Mouse (Mus musculus) C2C12 (cell line): ENCODE results near the gene Mfsd4b5. TPM values are rescaled to one million over a fixed set of nuclear protein-coding genes. Genes with fewer than 3 reads are reported as not detected.

Experiments used
- H3K27me3 ChIP-seq: one replicate; pipeline ENCODE4 v1.6.1; 2011; ENCODE audit not compliant: control insufficient read depth, insufficient read depth, insufficient read length
- H3K36me3 ChIP-seq: one replicate; pipeline ENCODE4 v1.6.1; 2011; ENCODE audit not compliant: control insufficient read depth, insufficient read depth
- H3K4me3 ChIP-seq: one replicate; pipeline ENCODE4 v1.5.1; 2011; ENCODE audit warnings: mild to moderate bottlenecking, control low read depth; ENCODE audit not compliant: poor library complexity, insufficient read depth, severe bottlenecking
- H3K79me2 ChIP-seq: one replicate; pipeline ENCODE4 v1.6.1; 2011; ENCODE audit not compliant: control insufficient read depth, insufficient read depth
- H3K79me3 ChIP-seq: one replicate; pipeline ENCODE4 v1.6.1; 2011; ENCODE audit warnings: low read depth, control low read depth
- H3ac ChIP-seq: one replicate; pipeline ENCODE3; 2011; ENCODE audit warnings: low read depth; ENCODE audit not compliant: control insufficient read depth, insufficient read length
- CEBPB ChIP-seq: IDR thresholded peaks from one replicate; pipeline ENCODE4 v1.6.1; 2011; ENCODE audit warnings: low read depth, mild to moderate bottlenecking, control low read depth, moderate library complexity
- CTCF ChIP-seq: IDR thresholded peaks from one replicate; pipeline ENCODE4 v1.5.1; 2011; ENCODE audit not compliant: control insufficient read depth, insufficient read depth, insufficient read length
- FOSL1 ChIP-seq: IDR thresholded peaks from one replicate; pipeline ENCODE4 v1.8.0; 2011; ENCODE audit warnings: mild to moderate bottlenecking, low read length; ENCODE audit not compliant: poor library complexity, insufficient read depth, severe bottlenecking
- MAX ChIP-seq: IDR thresholded peaks from one replicate; pipeline ENCODE4 v1.6.1; 2011; ENCODE audit warnings: mild to moderate bottlenecking, control low read depth
- MYOD1 ChIP-seq: IDR thresholded peaks from one replicate; pipeline ENCODE4 v1.6.1; 2011; ENCODE audit warnings: low read depth; ENCODE audit not compliant: control insufficient read depth, insufficient read length
- MYOG ChIP-seq: IDR thresholded peaks from one replicate; pipeline ENCODE4 v1.6.1; 2011; ENCODE audit not compliant: control insufficient read depth, insufficient read length; ENCODE audit errors: extremely low read depth
- USF1 ChIP-seq: IDR thresholded peaks from one replicate; pipeline ENCODE4 v1.6.1; 2011; ENCODE audit warnings: low read depth, mild to moderate bottlenecking, control low read depth, moderate library complexity
- polyA plus RNA-seq: library from polyadenylated mRNA; unstranded; fragments of >200 nt; fragmentation: generic; extraction: Trizol; gene quantifications from one replicate; pipeline ENCODE4 v1.2.1, GENCODE M21; 2012; ENCODE audit warnings: missing spikeins

The Mfsd4b5 gene
- polyA plus RNA-seq, 1 experiment: 0.01 TPM

DNA sequence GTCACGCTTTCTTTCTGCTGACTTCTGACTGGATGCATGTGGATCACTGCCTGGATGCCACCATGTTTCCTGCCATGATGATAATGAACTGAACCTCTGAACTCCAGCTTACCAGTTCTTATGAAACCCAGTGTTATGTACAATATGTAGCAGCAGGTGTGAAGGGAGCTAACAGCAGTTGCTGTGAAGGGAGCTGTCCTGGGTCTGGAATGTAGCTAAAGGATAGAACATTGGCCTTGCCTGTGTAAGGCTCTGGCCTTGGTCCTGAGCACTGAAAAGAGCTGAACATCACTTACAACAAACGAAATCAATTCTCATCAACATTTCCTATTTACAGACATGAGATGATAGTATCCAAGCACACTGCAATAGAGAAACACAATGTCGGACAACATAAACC, 18.9 kb downstream of the Mfsd4b5 start:
- no peaks in the 10 kb centered on the region for H3K79me2 ChIP-seq
- H3ac ChIP-seq: no peak overlapping the region
- H3K79me3 ChIP-seq: no peaks in the 10 kb centered on the region
- no peak overlapping the region for H3K4me3 ChIP-seq
- TF ChIP-seq MAX: no peak
- TF ChIP-seq CTCF: no peak
- no peak for TF ChIP-seq MYOG
- no peak for TF ChIP-seq MYOD1
- H3K36me3 ChIP-seq: no peaks in the 10 kb centered on the region
- H3K27me3 ChIP-seq: no peaks in the 10 kb centered on the region

DNA sequence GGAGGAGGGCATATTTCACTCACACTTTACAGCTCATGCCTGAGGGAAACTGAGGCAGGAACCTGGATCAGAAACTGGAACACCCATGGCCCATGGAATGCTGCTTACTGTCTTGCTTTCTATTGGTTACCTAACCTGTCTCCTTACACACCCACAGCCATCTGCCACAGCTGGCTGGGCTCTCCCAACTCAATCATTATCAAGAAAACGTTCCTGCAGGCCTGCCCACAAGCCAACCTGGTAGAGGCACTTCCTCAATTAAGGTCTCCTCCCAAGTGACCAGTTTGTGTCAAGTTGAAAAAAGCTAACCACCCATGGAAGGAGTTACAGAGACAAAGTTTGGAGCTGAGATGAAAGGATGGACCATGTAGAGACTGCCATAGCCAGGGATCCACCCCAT, 24.5 kb downstream of the Mfsd4b5 start:
- TF ChIP-seq CTCF (no peak), CEBPB (no peak), USF1 (no peak), FOSL1 (no peak), MAX (no peak), MYOD1 (no peak), MYOG (no peak)
- Histone ChIP-seq H3K79me2 (no peaks in the 10 kb centered on the region), H3K36me3 (no peaks in the 10 kb centered on the region), H3K27me3 (no peaks in the 10 kb centered on the region), H3ac (no peak overlapping the region), H3K79me3 (no peaks in the 10 kb centered on the region), H3K4me3 (no peak overlapping the region)

DNA sequence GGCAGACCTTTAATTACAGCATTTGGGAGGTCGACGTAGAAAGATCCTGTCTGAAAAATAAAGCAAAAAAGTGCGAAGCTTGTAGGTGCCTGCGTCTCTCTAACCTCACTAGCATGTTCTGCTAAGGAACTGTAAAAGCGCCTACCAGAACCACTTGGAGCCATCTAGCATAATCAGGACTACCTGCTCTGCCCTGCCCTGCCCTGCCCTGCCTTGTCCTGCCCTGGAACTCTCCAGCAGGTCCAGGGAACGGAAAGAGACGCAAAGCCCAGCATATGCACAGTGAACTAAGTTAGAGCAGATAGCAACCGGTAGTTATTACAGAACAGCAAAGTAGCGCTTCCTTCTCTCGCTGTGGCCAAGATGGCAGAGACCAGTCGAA, 26.0 kb downstream of the Mfsd4b5 start:
- Histone ChIP-seq H3K36me3 (no peaks in the 10 kb centered on the region), H3K79me3 (no peaks in the 10 kb centered on the region), H3K4me3 (no peak overlapping the region), H3ac (no peak overlapping the region), H3K79me2 (no peaks in the 10 kb centered on the region), H3K27me3 (no peaks in the 10 kb centered on the region)
- TF ChIP-seq CEBPB: no peak
- no peak for TF ChIP-seq FOSL1
- TF ChIP-seq CTCF: no peak
- TF ChIP-seq MYOG: no peak

DNA sequence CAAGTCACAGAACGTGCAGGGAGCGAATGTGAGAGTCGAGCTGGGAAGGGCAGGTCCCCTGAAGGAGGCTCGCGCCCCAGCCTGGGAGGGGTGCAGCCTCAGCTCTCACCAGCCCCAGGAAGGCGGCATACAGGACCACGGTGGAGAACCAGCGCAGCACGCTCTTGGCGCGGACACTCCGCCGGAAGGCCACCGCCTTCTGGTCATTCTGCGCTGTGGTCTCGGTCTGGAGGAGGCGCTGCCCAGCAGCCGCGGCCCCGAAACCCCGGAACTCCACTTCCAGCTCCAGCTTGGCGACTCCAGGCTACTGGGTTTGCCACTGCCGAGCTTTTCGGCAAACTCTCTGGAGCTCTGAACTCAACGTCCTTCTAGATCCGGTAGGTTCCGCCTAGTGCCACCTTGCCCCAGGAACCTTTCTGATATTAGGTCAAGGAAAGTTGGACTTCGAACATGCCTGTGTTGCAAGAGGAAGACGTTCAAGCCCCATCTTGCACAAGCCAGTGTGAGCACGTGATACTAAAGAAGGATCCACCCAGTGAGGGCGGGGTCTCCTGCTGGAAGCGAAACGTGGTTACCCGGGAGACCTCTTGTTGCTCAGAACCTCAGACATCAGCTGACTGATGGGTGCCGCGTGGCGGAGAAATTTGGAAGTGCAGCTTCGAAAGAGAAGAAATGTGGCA, 26.5 kb downstream of the Mfsd4b5 start, which contains the start of gene Mfsd4b3:
TSS of gene Mfsd4b3 (minus strand) at position 393 of the 680 bp plus-strand sequence.
- H3ac ChIP-seq: peak within 1 kb of the TSS; percentile 33
- TF ChIP-seq MAX (no peak), USF1 (peak; percentile 97), MYOG (no peak), CEBPB (peak; percentile 88), FOSL1 (no peak), CTCF (no peak), MYOD1 (no peak)
- no peaks in the 10 kb centered on the region for H3K36me3 ChIP-seq
- peak within 1 kb of the TSS; percentile 26 for H3K4me3 ChIP-seq
- no peaks in the 10 kb centered on the region for H3K79me2 ChIP-seq
- no peaks in the 10 kb centered on the region for H3K79me3 ChIP-seq
- no peaks in the 10 kb centered on the region for H3K27me3 ChIP-seq

DNA sequence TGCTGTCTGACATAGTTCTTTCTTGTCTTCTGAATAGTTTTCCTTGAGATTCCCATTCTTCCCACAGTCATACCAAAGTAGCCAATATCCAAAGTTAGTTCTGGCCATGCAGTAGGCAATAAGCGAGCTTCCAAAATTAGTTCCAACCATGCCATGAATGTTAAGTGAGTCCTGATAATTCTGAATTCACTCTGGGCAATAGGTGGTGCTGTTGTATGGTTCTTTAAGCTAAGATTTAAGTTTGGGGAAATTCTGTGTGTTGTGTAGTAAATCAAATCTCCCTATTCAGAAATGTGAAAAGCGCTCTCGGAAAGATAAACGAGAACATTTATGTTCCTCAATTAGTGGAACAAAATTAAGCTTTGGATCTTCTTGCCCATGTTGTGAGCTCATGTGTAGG, 28.2 kb downstream of the Mfsd4b5 start:
- H3K4me3 ChIP-seq: no peak overlapping the region
- H3K79me3 ChIP-seq: no peaks in the 10 kb centered on the region
- TF ChIP-seq FOSL1: no peak
- no peak for TF ChIP-seq MYOG
- TF ChIP-seq USF1: no peak
- no peak for TF ChIP-seq MAX
- no peaks in the 10 kb centered on the region for H3K27me3 ChIP-seq
- no peak overlapping the region for H3ac ChIP-seq
- H3K79me2 ChIP-seq: no peaks in the 10 kb centered on the region
- H3K36me3 ChIP-seq: no peaks in the 10 kb centered on the region

DNA sequence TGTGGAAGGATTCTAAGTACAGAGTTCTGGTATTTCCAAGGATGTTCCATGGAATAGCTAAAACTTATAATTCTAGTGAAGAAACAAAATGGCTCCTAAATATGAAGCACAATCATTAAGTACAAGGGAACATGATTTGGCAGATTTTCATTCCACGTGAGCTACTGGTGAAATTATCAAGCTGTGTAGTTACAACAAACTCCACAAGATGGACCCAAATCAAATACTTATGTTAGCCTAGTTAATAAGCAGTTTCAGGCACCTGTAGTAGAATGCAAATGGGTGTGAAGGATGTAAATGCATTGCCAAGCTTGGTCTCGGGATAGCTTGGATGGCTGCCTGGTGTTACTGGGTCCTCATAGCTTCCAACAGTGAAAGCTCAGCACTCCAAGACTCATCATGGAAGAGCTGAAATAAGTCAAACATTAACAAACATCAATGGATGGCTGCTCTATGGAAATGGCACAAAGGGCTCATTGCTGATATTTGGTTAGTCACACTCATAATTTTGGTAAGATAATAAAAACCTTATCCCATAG, 30.0 kb downstream of the Mfsd4b5 start:
- no peaks in the 10 kb centered on the region for H3K27me3 ChIP-seq
- no peaks in the 10 kb centered on the region for H3K79me2 ChIP-seq
- no peak overlapping the region for H3K4me3 ChIP-seq
- no peak overlapping the region for H3ac ChIP-seq
- no peaks in the 10 kb centered on the region for H3K36me3 ChIP-seq
- no peaks in the 10 kb centered on the region for H3K79me3 ChIP-seq
- no peak for TF ChIP-seq CEBPB
- TF ChIP-seq FOSL1: no peak
- no peak for TF ChIP-seq MAX
- no peak for TF ChIP-seq CTCF
- no peak for TF ChIP-seq USF1
- no peak for TF ChIP-seq MYOD1
- no peak for TF ChIP-seq MYOG
